Mouse (Mus musculus): ENCODE measurements around the gene Birc2.
"Not testable (repeated sequence)": the region's sequence is repeated elsewhere in the genome, so short reads cannot be mapped to it uniquely, and the experiment has no call there.

DNA sequence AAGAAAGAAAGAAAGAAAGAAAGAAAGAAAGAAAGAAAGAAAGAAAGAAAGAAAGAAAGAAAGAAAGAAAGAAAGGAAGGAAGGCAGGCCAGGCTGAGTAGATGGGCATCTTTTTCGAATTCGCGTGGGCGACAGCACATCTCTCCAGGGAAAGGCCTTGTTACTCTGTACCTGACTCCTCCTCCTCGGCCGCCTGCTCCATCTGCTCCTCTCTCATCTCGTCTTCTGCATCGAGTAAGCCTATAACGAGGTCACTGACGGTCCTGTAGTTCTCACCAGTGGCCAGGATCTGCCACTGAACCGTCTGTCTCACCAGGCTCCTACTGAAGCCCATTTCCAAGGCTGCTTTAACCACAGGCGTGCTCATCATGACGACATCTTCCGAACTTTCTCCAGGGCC, 17.3 kb upstream of the Birc2 start:
- TF ChIP-seq CTCF, EP300 (IDR thresholded peaks at IDR 0.05; ENCODE audit: low read depth): not testable (repeated sequence)
